Mouse (Mus musculus) liver, embryonic 13.5 days (tissue): ENCODE data around the gene Parva. TPM values are rescaled to one million over a fixed set of nuclear protein-coding genes. Genes with fewer than 3 reads are reported as not detected.

Experiments used
- ATAC-seq: fragments of 200-750 bp; cut with Nextera tagmentation; 2 replicates; pipeline ENCODE4 v1.8.0; 2017; ENCODE audit warnings: low read depth, mild to moderate bottlenecking, moderate number of reproducible peaks, moderate library complexity
- DNase-seq: peaks from one replicate; pipeline ENCODE4 v3.0.0; 2022
- H3K27ac ChIP-seq: fragments of 300-500 bp; sonication (generic); 2 replicates; pipeline ENCODE4 v1.5.1; 2015; ENCODE audit warnings: moderate library complexity, mild to moderate bottlenecking, inconsistent platforms
- H3K27me3 ChIP-seq: fragments of 300-500 bp; sonication (generic); 2 replicates; pipeline ENCODE4 v1.6.1; 2015; ENCODE audit warnings: mild to moderate bottlenecking, inconsistent platforms
- H3K36me3 ChIP-seq: fragments of 300-500 bp; sonication (generic); 2 replicates; pipeline ENCODE4 v1.6.1; 2015; ENCODE audit warnings: mild to moderate bottlenecking, inconsistent platforms
- H3K4me1 ChIP-seq: fragments of 300-500 bp; sonication (generic); replicated peaks from 2 replicates; pipeline ENCODE4 v1.6.1; 2015; ENCODE audit warnings: inconsistent platforms
- H3K4me2 ChIP-seq: fragments of 300-500 bp; sonication (generic); 2 replicates; pipeline ENCODE4 v1.6.1; 2015; ENCODE audit warnings: inconsistent platforms, mild to moderate bottlenecking, moderate library complexity
- H3K4me3 ChIP-seq: fragments of 300-500 bp; sonication (generic); replicated peaks from 2 replicates; pipeline ENCODE4 v1.5.1; 2015; ENCODE audit warnings: mild to moderate bottlenecking, inconsistent platforms
- H3K9ac ChIP-seq: fragments of 300-500 bp; sonication (generic); 2 replicates; pipeline ENCODE4 v1.6.1; 2015; ENCODE audit warnings: mild to moderate bottlenecking, inconsistent platforms
- H3K9me3 ChIP-seq: fragments of 300-500 bp; sonication (generic); replicated peaks from 2 replicates; pipeline ENCODE4 v1.6.1; 2016; ENCODE audit warnings: inconsistent platforms
- WGBS: fragments of 180-500 bp; shearing (Covaris S2); methylation state at CpG from one replicate; pipeline ENCODE4 v1.1.7; 2015; ENCODE audit not compliant: insufficient replicate concordance; 5-methylcytosine and 5-hydroxymethylcytosine counted together
- polyA plus RNA-seq: library from polyadenylated mRNA; unstranded; fragments of >200 nt; fragmentation: Nextera tagmentation; extraction: Ambion mirVana; gene quantifications from 2 replicates; pipeline ENCODE4 v1.2.1, GENCODE M21; 2015

The Parva gene
- polyA plus RNA-seq, 1 experiment from 2014 or later = 8.1 TPM

DNA sequence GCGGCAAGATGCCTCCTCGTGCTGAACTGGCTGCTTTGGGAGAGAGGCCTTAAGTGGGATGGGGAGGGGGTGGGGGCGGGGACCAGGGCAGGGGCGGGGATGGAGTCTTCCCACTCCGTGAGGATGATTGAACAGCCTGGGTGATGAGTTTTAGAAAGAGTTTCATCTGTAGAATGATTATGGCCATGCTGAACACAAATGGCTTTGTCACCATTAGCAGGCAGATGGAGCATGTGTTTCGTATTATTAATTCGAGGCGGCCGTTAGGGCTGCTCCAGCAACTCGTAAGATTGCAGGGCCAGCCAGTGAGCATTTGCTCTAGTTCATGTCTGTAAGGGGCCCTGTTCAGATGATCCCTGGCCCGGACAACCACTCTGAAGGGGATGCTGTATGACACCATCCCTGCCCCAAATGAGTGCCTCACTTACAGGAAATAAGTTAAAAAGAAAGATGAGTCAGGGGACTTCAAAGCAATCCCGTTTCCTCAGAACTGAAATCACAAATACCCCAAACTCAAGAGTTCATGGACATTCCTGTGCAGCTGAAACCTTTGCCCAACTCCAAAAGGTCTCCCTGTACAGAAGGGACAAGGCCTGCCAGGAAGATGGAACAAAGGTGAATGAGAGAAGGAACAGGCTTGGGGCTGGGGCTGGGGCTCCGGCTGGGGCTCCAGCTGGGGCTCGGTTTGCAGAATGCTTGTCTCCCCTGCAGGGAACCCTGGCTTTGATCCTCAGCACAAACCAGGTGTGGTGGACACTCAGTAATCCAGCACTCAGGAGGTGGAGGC is 46.5 kb downstream of the Parva start:
- H3K9ac ChIP-seq = no peak overlapping the region
- no peak overlapping the region for H3K4me2 ChIP-seq
- H3K27ac ChIP-seq = no peak overlapping the region
- no peaks in the 10 kb centered on the region for H3K9me3 ChIP-seq
- H3K36me3 ChIP-seq = no peaks in the 10 kb centered on the region
- 42% methylated on average over 14 of the region's 14 CpGs for WGBS
- H3K4me3 ChIP-seq = no peak overlapping the region
- ATAC-seq (no peak), DNase-seq (no peak)
- 0 out of 2 replicates have a peak, but pooled peaks cover 3% of the 10 kb centered on the region for H3K4me1 ChIP-seq
- H3K27me3 ChIP-seq = no peaks in the 10 kb centered on the region

DNA sequence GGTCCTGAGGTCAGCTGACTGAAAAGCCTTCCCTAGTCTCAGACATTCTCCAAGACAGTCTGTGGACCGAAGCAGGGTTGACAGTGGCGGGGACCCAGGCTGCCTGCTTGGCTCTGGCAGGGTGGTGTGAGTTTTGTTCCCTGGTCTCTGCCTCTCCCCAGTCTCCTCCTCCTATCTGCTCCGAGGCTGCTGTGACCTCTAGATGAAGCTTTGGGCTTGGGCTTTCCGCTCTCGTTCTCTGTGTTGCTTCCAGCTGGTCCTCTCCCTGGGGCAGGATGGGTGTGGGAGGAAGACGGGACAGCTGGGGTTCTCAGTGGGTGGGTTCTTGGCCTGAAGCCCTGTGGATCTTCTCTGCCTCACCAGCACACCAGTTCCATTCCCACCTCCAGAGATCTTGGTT is 51.8 kb downstream of the Parva start:
- Histone ChIP-seq H3K4me3 (no peak overlapping the region), H3K36me3 (no peaks in the 10 kb centered on the region), H3K4me1 (no peaks in the 10 kb centered on the region), H3K9me3 (no peaks in the 10 kb centered on the region), H3K4me2 (no peak overlapping the region), H3K27me3 (no peaks in the 10 kb centered on the region), H3K9ac (no peak overlapping the region), H3K27ac (no peak overlapping the region)
- WGBS = 46% methylated on average over 6 of the region's 6 CpGs
- ATAC-seq (no peak), DNase-seq (no peak)

DNA sequence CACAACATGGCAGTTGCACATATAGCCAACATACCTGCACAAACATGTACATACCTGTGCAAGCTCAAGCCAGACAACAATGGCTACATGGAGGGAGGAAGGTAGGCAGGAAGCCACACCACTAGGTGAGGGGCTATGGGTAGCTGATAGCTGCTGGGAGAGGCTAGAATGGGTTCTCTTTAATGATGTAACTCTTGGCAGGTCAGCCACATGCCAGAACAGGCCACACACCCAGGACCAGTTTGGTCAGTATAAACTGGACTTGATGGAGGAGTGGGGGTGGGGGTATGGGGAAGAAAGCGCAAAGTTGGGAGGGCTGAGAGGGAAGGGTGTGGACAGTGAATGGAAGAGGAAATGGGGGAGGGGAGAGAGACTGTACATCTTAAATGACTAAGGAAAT is 53.7 kb downstream of the Parva start:
- DNase-seq (no peak), ATAC-seq (no peak)
- 73% methylated on average over 1 of the region's 1 CpGs for WGBS
- Histone ChIP-seq H3K27me3 (no peaks in the 10 kb centered on the region), H3K9me3 (no peaks in the 10 kb centered on the region), H3K36me3 (no peaks in the 10 kb centered on the region), H3K27ac (no peak overlapping the region), H3K4me3 (no peak overlapping the region), H3K4me1 (no peaks in the 10 kb centered on the region), H3K9ac (no peak overlapping the region), H3K4me2 (no peak overlapping the region)

DNA sequence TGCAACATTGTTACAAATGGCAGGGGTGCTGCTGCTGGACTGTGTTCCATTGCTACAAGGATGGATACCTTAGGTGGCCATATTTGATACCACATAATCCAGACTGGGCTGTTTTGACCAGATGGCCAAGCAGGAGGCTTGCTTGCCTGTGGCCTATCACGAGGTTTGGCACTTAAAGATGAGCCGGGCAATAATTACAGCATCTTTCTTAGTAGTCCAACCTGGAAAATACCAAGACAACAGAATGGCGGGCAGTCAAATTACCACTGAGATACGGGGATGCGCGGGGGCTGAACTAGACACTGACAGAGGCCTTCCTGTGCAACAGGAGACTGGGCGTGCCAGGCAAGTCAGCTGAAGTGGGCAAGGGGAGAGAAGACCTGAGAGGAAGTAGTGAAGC is 55.3 kb downstream of the Parva start:
- Histone ChIP-seq H3K4me1 (no peaks in the 10 kb centered on the region), H3K27me3 (no peaks in the 10 kb centered on the region), H3K27ac (no peak overlapping the region), H3K4me2 (no peak overlapping the region), H3K4me3 (no peak overlapping the region), H3K36me3 (no peaks in the 10 kb centered on the region), H3K9ac (no peak overlapping the region), H3K9me3 (no peaks in the 10 kb centered on the region)
- no peak for ATAC-seq
- no peak for DNase-seq
- 69% methylated on average over 7 of the region's 7 CpGs for WGBS

DNA sequence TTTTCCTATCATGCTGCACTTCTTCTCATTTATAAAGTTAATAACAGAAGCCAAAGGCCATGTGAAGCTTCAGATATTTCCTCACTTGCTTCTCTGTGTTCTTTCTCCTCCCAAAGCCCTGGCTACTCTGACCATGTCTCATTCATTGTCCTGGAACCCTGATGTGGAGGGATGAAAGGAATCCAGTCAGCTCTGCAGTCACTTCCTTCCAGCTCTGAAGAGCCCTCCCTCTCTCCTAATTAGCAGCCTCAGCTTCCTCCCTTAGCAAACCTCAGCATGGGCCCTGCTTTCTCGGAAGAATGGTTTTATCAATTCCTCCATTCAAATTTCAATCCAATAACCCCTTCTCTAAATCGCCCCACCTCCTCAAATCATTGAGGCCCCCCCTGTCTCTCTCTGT is 56.1 kb downstream of the Parva start:
- Histone ChIP-seq H3K36me3 (no peaks in the 10 kb centered on the region), H3K4me2 (no peak overlapping the region), H3K27ac (no peak overlapping the region), H3K9ac (no peak overlapping the region), H3K9me3 (no peaks in the 10 kb centered on the region), H3K27me3 (no peaks in the 10 kb centered on the region), H3K4me3 (no peak overlapping the region), H3K4me1 (no peaks in the 10 kb centered on the region)
- WGBS = 17% methylated on average over 2 of the region's 2 CpGs
- no peak for ATAC-seq
- no peak for DNase-seq

DNA sequence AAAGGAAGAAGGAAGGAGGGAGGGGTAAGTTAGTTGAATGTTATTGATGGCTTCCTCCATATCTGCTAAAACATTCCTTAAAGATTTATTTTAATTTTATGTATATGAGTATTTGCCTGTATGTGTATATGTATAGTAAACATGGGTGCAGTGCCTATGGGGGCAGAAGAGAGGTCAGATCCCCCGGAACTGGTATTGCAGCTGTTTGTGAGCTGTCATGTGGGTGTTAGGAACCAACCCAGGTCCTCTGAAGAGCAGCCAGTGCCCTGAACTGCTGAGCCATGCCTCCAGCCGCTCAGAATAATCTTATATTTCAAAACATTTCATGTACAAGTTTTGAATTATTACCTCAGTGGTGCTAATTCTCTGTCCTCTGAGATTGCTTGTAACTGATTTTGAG is 63.5 kb downstream of the Parva start:
- Histone ChIP-seq H3K4me2 (no peak overlapping the region), H3K27me3 (no peaks in the 10 kb centered on the region), H3K27ac (no peak overlapping the region), H3K4me1 (peaks cover 3% of the 10 kb centered on the region; the same call in 1 of the 2 replicates), H3K4me3 (no peak overlapping the region), H3K9ac (no peak overlapping the region), H3K36me3 (no peaks in the 10 kb centered on the region), H3K9me3 (no peaks in the 10 kb centered on the region)
- 45% methylated on average over 2 of the region's 2 CpGs for WGBS
- DNase-seq (no peak), ATAC-seq (no peak)

DNA sequence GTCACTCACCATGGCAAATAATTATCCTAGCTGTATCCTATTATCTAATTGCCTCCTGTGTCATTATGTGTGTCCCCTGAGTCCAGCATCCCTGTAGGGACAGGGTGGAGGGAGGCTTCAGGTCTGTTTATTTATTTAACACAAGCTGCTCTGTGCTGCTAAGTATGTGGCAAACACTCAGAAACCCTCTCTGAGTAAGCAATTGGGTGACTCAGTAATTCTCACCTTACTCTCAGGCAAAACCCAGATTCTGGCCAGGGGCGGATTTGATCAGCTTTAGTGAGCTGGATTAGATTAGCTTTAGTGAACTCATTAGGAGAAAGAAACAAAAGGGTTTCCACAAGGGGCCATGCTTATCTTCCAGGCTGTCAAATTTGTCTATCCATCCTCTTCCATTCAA is 64.4 kb downstream of the Parva start:
- Histone ChIP-seq H3K27me3 (no peaks in the 10 kb centered on the region), H3K9me3 (no peaks in the 10 kb centered on the region), H3K4me3 (no peak overlapping the region), H3K4me2 (no peak overlapping the region), H3K4me1 (peaks cover 3% of the 10 kb centered on the region; the same call in 1 of the 2 replicates), H3K27ac (no peak overlapping the region), H3K9ac (no peak overlapping the region), H3K36me3 (no peaks in the 10 kb centered on the region)
- ATAC-seq (no peak), DNase-seq (no peak)
- WGBS = 44% methylated on average over 1 of the region's 1 CpGs

DNA sequence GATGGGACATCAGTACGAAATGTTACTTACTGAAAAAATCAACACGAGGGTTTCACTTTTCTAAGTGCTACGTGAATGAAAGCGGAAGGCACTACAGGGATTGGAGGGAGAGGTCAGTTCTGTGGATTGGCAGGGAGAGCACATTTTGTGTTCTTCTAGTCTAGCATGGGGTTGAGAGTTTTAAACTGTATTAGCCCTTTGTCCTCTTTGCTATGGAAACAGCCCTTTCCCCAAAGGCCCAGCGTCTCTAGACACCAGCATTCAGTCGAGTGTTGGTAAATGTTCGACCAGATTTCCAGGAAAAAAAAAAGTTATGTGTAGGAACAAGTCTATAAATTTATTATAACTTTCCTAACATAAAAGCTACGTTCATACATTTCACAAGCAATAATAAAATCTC is 68.6 kb downstream of the Parva start:
- ATAC-seq (no peak), DNase-seq (no peak)
- WGBS = 69% methylated on average over 8 of the region's 8 CpGs
- no peak overlapping the region for H3K4me2 ChIP-seq
- H3K9me3 ChIP-seq = no peaks in the 10 kb centered on the region
- H3K27me3 ChIP-seq = no peaks in the 10 kb centered on the region
- no peak overlapping the region for H3K9ac ChIP-seq
- H3K4me3 ChIP-seq = no peak overlapping the region
- no peak overlapping the region for H3K27ac ChIP-seq
- no peaks in the 10 kb centered on the region for H3K36me3 ChIP-seq
- peaks cover 17% of the 10 kb centered on the region for H3K4me1 ChIP-seq

DNA sequence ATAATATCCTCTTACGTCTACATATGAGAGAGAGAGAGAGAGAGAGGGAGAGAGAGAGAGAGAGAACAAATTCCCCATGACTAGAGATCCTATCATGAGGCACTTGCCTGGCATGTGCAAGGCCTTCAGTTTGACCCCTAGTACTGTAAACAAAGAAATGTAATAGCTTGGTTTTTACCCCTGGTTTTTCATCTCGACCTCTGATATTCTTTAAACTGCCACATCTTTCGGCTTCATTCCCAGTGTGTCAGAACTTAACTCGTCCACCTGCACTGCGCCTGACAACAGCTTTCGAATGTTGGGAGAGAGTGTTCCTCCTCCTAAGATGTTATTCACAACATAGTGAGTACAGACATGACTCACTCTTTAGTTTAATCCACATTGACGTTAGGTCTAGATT is 69.6 kb downstream of the Parva start:
- 61% methylated on average over 7 of the region's 7 CpGs for WGBS
- Histone ChIP-seq H3K27me3 (no peaks in the 10 kb centered on the region), H3K27ac (no peak overlapping the region), H3K9ac (no peak overlapping the region), H3K4me1 (peaks cover 17% of the 10 kb centered on the region), H3K9me3 (no peaks in the 10 kb centered on the region), H3K4me2 (no peak overlapping the region), H3K36me3 (no peaks in the 10 kb centered on the region), H3K4me3 (no peak overlapping the region)
- DNase-seq = no peak
- ATAC-seq = no peak

DNA sequence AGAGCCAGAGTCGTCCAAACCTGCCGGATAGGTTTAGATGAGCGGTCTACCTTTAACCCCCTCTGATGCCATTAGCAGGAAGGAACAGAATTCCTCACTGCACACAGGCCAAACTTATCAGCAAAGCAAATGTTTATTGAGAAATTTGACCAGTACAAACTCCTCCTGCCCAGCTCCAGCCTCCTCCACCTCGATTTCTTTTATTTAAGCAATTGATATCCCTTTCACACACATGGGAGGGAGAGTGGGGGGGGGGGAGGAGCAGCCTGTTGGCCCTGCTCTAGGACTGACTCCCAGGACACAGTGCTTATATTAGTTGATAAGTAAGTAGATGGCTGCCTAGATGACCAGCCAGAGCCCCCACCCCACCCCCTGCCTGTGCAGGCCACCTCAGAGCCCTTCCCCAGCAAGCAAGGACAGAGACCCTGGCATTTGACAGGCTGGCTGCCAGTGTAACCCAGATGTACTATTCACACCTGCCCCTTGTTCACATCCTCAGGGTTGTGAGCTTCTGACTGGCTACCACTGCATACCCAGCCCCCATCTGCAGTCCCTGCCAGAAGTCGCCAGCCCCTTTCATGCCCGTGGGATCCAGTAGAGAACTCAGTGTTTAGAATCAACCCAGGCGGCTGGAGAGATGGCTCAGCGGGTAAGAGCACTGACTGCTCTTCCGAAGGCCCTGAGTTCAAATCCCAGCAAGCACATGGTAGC is 71.4 kb downstream of the Parva start:
- WGBS = 50% methylated on average over 9 of the region's 9 CpGs

DNA sequence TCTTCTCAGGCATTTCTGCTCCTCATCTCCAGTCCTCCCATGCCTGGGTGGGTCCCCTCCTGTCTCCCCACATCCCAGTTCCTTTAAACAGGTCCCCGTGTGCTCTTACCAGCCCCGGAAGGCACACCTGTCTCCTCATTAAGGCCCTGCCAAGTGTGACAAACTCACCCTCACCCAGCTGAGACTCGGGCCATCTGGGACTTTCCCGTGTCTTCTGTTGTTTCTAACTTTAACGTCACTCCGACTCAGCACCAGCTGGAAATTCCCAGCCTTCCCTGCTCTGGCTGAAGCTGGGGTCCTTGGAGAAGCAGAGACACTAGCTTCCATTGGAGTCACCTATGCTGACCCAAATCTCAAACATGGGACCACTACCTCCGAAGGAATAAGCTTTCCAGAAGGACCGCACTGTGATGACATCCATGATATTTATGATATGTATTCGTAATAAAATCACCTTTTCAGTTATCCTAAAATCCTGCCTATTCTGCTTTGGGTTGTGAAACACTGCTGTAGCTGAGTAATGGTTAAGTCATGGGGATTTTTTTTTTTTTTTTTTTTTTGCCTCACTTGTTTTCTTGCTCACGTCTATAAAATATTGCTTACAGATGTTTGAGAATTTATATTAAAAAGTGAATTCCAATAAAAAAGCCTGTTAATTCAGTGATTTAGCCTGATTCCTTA is 72.3 kb downstream of the Parva start:
- Histone ChIP-seq H3K4me3 (no peak overlapping the region), H3K9me3 (no peaks in the 10 kb centered on the region), H3K27ac (no peak overlapping the region), H3K9ac (no peak overlapping the region), H3K4me2 (no peak overlapping the region), H3K4me1 (peaks cover 17% of the 10 kb centered on the region), H3K36me3 (no peaks in the 10 kb centered on the region), H3K27me3 (no peaks in the 10 kb centered on the region)
- no peak for DNase-seq
- no peak for ATAC-seq
- WGBS = 54% methylated on average over 10 of the region's 10 CpGs

More for the DNA sequence above, 71.4 kb downstream of the Parva start:
- ATAC-seq (no peak), DNase-seq (no peak)
- Histone ChIP-seq H3K27ac (no peak overlapping the region), H3K4me2 (no peak overlapping the region), H3K9ac (no peak overlapping the region), H3K4me1 (peaks cover 17% of the 10 kb centered on the region), H3K36me3 (no peaks in the 10 kb centered on the region), H3K4me3 (no peak overlapping the region), H3K27me3 (no peaks in the 10 kb centered on the region), H3K9me3 (no peaks in the 10 kb centered on the region)
